Mouse (Mus musculus) bone marrow macrophage, adult 2 months (primary cell): Measurements from ENCODE around the gene Cnot1. TPM values are rescaled to one million over a fixed set of nuclear protein-coding genes. Genes with fewer than 3 reads are reported as not detected.

Experiments used
- H3K27ac ChIP-seq: 2 replicates; pipeline ENCODE4 v1.5.1; 2012; ENCODE audit warnings: low read depth, low read length; ENCODE audit not compliant: insufficient read depth
- H3K4me1 ChIP-seq: 2 replicates; pipeline ENCODE4 v1.6.1; 2012; ENCODE audit warnings: low read length; ENCODE audit not compliant: control insufficient read depth, insufficient read depth
- H3K4me3 ChIP-seq: 2 replicates; pipeline ENCODE4 v1.5.1; 2012; ENCODE audit warnings: mild to moderate bottlenecking, low read length, moderate library complexity; ENCODE audit not compliant: insufficient read depth
- CTCF ChIP-seq: IDR thresholded peaks from 2 replicates; pipeline ENCODE4 v1.5.1; 2012; ENCODE audit warnings: low read depth, mild to moderate bottlenecking, low read length, moderate library complexity
- POLR2A ChIP-seq: IDR thresholded peaks from 2 replicates; pipeline ENCODE4 v1.6.1; 2012; ENCODE audit warnings: mild to moderate bottlenecking, low read depth, low read length, borderline replicate concordance
- polyA plus RNA-seq: library from polyadenylated mRNA; stranded (reverse); fragments of >200 nt; gene quantifications from 2 replicates; pipeline ENCODE4 v1.2.4, GENCODE M21; 2012; ENCODE audit not compliant: missing spikeins, insufficient read depth, insufficient read length

Gene Cnot1
- polyA plus RNA-seq, 1 experiment = 66.1 TPM

DNA sequence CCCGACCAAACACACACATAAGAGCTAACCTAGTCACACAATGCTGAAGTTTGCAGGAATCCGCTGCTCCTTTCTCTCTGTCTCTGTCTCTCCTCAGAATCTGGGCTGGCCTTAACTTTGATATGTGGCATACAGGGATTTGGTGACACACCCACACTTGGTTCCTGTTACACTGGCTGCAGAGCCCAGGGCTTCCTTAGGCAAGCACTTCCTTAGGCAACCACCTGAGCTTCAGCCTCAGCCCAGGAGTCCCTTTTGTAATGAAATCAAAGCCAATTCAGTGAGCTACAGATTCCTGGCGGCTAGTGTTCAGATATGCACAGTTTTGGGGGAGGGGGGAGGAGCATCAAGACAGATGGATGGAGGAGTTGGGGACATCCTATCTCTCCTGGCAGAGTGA lies 10.3 kb upstream of the Cnot1 start:
- Histone ChIP-seq H3K4me1 (no peaks in the 10 kb centered on the region), H3K4me3 (no peak overlapping the region), H3K27ac (no peak overlapping the region)
- TF ChIP-seq POLR2A = no peak
- no peak for TF ChIP-seq CTCF

DNA sequence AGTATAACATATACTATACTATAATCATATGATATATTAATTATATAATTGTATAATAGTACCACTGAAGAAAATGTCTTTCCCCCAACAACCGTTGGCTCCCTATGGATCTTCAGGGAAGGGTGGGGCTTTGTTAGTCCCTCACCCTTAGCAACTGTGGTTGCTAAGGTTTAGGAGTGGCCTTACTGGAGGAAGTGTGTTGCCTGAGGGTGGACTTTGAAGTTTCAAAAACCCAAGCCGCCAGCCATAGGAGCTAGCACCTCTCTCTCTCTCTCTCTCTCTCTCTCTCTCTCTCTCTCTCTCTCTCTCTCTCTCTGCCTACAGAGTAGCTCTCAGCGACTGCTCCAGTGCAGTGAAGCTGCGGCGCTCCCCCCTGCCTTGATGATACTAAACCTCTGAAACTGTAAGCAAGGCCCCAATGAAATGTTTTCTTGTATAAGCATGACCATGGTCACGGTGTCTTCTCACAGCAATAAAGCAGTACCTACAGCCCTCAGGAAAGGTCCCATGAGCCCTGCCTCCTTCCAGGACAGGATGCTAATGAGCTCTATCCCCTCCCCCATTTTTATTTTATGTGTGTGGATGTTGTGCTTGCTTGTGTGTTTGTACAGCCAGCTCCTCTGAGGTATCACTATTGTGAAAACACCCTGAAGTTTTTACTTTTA lies 8.9 kb upstream of the Cnot1 start:
- TF ChIP-seq POLR2A = no peak
- no peak for TF ChIP-seq CTCF
- Histone ChIP-seq H3K27ac (no peak overlapping the region), H3K4me3 (no peak overlapping the region), H3K4me1 (no peaks in the 10 kb centered on the region)

DNA sequence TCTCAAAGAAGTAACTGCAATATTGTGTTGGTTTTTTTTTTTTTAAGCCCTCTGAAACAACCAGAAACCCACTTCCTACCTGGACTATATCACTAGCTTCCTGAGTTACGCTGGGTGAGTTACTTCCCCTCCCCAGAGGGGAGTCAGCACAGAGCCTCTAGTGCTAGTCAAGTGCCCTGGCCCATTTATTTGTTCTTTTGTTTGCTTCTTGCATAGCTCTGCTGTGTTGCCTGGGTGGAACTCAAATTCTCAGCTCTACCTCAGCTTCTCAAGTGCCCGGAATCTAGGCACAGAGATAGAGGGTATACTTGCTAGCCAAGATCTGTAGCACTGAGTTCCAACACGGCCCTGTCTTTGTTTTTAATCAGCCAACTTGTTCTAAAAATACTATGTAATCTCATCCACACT lies 2.9 kb upstream of the Cnot1 start:
- TF ChIP-seq CTCF (no peak), POLR2A (no peak)
- Histone ChIP-seq H3K4me3 (no peak overlapping the region), H3K27ac (no peak overlapping the region), H3K4me1 (peaks cover 7% of the 10 kb centered on the region)

DNA sequence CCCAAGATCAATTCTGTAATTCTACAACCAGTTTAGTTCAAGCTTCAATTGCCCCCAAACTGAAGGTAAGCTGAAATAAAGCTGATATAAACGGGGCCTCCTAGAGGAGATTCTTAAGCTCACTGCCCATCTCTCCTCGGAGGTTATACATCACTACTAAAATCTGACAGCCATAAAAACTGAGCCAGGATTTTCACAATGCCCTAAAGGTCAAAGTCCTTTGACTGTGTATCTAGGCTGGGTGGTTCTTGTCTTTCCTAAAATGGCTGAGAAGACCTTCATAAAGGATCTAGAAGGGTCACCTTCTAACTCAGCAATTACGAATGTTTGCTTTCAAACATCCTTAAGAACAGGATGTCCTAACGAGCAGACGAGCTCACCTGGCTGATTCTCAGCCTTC lies 1.9 kb upstream of the Cnot1 start:
- H3K4me3 ChIP-seq = no peak overlapping the region
- no peak for TF ChIP-seq POLR2A
- TF ChIP-seq CTCF = no peak
- H3K27ac ChIP-seq = no peak overlapping the region
- H3K4me1 ChIP-seq = peaks cover 14% of the 10 kb centered on the region

DNA sequence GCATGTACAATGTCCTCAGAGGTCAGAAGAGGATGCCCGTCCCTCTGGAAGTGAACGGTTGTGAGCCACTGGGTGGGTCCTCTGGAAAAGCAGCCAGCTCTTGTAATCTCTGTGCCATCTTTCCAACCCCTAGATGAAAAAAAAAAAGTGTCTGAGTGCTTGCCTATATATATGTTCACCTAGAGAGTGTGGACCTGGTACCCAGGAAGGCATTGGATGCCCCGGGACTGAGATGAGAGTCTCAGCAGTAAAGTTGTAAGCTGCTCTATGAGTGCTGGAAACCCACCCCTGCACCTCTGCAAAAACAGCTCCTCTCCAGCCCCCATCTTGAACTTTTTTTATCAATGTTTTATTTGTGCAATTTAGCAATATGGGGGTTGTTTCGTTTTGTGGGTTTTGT lies 1.4 kb upstream of the Cnot1 start:
- TF ChIP-seq POLR2A (no peak), CTCF (no peak)
- Histone ChIP-seq H3K4me1 (peaks cover 14% of the 10 kb centered on the region), H3K27ac (no peak overlapping the region), H3K4me3 (no peak overlapping the region)

DNA sequence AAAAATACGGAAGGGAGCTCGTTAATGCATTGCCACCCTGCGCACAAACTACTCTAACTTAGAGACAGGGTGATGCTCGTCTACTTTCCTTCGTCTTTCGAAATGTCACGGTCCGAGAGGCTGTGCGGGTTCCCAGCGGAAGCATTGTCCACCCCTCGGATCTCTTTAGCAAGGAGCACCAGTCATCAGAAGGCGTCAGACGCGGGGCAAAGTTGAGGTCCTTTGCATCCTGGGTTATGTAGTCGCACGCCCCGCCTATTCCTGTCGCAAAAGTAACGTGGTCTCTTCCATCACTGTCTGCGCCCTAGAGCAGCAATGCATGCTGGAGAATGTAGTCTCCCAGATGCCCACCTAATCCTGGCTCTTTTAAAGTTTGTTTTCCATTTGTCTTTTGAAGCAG lies 597 bp upstream of the Cnot1 start:
- Histone ChIP-seq H3K4me3 (peak overlapping the region; percentile 75), H3K4me1 (peaks cover 14% of the 10 kb centered on the region), H3K27ac (peak overlapping the region; percentile 84)
- no peak for TF ChIP-seq CTCF
- no peak for TF ChIP-seq POLR2A

DNA sequence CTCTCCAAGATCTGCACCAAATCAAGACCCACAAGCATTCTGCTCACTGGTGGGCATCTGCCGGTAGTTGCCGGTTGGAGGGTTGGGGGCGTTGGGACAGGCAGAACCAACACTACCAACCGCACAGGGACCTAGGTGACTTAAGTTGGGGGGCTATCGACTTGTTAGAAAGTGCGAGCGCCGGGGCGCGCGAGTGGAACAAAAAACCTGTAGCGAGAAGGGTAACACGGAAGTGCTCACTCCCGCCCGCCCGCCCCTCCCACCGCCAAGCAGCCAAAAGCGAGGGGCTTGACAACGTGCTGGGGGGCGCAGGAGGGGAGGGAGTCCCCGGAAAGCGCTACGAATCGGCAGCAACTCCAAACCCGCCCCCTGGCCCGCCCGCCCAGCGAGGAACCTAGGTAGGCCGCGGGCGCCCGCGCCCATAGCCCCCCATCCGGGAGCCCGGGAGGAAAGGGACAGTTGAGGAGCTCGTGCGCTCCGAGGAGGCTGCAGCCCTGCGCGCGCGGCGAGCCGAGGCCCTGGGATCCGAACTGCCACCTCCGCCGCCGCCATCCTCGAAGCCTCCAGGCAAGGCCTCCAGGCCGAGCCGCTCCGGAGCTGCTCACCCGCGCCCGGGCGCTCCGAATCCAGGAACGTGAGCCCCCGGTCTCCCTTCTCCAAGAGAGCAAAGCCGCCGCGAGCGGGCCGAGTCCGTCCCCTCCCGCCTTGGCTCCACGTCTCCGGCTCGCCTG lies 638 bp downstream of the Cnot1 start:
- Histone ChIP-seq H3K4me1 (peaks cover 21% of the 10 kb centered on the region), H3K27ac (peak overlapping the region; percentile 67), H3K4me3 (peak overlapping the region; percentile 74)
- no peak for TF ChIP-seq CTCF
- TF ChIP-seq POLR2A = no peak

DNA sequence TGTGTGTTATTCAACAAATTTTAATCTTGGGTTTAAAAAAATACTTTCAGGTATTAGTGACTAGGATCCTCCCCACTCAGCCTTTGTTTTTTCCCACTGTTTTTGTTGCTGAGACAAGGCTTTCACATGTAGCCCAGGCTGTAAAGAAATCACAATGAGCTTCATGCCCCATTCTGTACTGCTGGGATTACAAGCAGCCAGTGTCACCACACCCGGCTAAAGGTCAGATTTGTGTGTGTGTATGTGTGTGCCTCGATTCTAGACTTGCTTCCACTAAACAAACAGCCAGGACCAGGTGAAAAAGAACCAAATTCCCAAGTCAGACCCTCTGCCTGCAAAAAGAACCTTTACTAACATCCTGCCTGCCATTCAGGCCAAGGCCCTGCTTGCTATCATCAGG lies 1.8 kb downstream of the Cnot1 start:
- Histone ChIP-seq H3K27ac (no peak overlapping the region), H3K4me1 (peaks cover 23% of the 10 kb centered on the region), H3K4me3 (peak overlapping the region; percentile 74)
- TF ChIP-seq POLR2A (no peak), CTCF (no peak)

DNA sequence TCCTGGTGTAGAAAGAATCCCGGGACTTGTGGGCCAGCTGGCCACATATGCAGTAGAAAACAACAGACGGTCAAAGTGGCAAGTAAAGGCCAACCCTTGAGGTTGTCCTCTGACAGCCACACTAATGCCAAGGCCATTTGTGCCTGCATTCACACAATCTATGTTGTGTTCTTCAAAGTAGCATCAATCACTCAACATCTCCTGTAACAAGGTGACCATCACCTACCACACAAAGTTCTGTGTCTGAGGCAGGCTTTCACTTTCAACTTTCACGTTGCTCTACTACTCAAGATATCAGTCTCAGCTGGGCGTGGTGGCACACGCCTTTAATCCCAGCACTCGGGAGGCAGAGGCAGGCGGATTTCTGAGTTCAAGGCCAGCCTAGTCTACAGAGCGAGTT lies 5.0 kb downstream of the Cnot1 start:
- no peak for TF ChIP-seq POLR2A
- no peak for TF ChIP-seq CTCF
- Histone ChIP-seq H3K4me1 (peaks cover 24% of the 10 kb centered on the region), H3K4me3 (no peak overlapping the region), H3K27ac (no peak overlapping the region)

DNA sequence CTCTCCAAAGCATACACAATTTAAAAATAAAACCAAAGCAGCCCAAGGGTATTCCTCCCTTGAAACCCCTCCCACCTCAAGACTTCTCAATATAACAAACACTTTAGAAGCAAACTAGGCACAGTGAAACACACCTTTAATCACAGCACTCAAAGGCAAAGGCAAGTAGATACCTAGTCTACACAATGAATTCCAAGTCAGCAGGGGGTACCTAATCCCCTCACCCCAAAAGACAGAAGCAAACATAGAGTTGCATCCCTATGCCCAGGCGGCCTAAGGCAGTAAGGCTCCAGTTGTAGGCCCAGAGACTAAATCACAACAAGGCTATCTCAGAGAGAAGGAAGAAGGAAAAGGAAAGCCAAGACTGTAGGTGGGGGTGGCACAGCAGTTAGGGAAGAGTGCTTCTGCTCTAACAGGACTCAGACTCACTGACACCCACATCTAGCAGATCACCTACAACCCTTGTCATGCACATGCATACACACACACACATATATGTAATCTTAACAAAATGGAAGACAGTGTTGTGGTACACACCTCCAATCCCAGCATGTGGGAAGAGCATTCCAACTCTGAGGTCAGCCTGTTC lies 5.7 kb downstream of the Cnot1 start:
- Histone ChIP-seq H3K4me3 (no peak overlapping the region), H3K27ac (no peak overlapping the region), H3K4me1 (peaks cover 24% of the 10 kb centered on the region)
- TF ChIP-seq POLR2A (no peak), CTCF (no peak)

DNA sequence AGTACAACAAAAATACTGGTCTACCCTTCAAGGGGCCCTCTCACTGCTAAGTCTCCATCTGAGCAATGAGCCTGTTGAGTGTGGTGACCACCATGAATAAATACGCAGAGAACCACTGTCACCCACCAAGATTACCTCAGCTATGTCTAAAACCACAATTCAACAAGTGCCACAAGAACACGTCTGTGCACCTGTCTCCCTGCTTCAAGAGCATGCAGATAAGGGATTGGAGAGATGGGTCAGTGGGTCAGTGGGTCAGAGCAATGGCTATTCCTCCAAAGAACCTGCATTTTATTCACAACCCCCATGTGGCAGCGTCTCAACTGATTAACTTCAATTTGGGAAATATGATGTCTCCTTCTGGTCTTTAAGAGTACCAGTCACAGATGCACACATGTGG lies 6.9 kb downstream of the Cnot1 start:
- TF ChIP-seq CTCF (no peak), POLR2A (no peak)
- Histone ChIP-seq H3K27ac (no peak overlapping the region), H3K4me3 (no peak overlapping the region), H3K4me1 (peaks cover 19% of the 10 kb centered on the region)
